9 mouse cellular contexts compared by ENCODE assay signal in genomic region chr10:114802161-114802651, GRCm38 (mm10). TPM values are rescaled to one million over a fixed set of nuclear protein-coding genes. Genes with fewer than 3 reads are reported as not detected.
A peak's percentile ranks its signal among the peaks of the same experiment; 100 is the strongest.
DNase-seq lines count a peak whose midpoint lies in the region; ATAC-seq and TF ChIP-seq lines count a peak whose summit lies in the region.
"Had no signal": no experiment of that assay in that cellular context is flagged by ENCODE, and none has a peak within 500 bp of the region (broad histone marks: within the 10 kb centered on the region; RNA-seq: fewer than 3 reads in every experiment).

Gene Trhde, minus strand, starts transcription at chr10:114802307.

- no peaks in the 10 kb centered on the region for H3K36me3 ChIP-seq in midbrain, embryonic 15.5 days (replicated peaks)

- no peak for TF ChIP-seq CTCF in cerebellum, adult 2 months (IDR thresholded peaks at IDR 0.05; ENCODE audit: borderline replicate concordance, insufficient read depth, low read depth, low read length)

- H3K4me3 ChIP-seq in cerebellum, adult 2 months (replicated peaks; ENCODE audit: insufficient read depth, low read depth, low read length): peak within 1 kb of the TSS; percentile 74
- H3K4me3 ChIP-seq in midbrain, embryonic 15.5 days: peak within 1 kb of the TSS; percentile 84

- H3K27me3 ChIP-seq in cerebellum, adult 2 months (ENCODE audit: control insufficient read depth, insufficient read depth, low read length): no peaks in the 10 kb centered on the region
- peaks cover 6% of the 10 kb centered on the region for H3K27me3 ChIP-seq in midbrain, embryonic 15.5 days (replicated peaks)

- no peaks in the 10 kb centered on the region for H3K4me1 ChIP-seq in cerebellum, adult 2 months (ENCODE audit: control insufficient read depth, insufficient read depth, low read length)
- peaks cover 26% of the 10 kb centered on the region for H3K4me1 ChIP-seq in midbrain, embryonic 15.5 days

- H3K27ac ChIP-seq in cerebellum, adult 2 months (ENCODE audit: insufficient read depth, low read length): peak within 1 kb of the TSS; percentile 92
- H3K27ac ChIP-seq in midbrain, embryonic 15.5 days: peak within 1 kb of the TSS; percentile 71

- DNase-seq in ES-CJ7 (ENCODE audit: low read depth, low spot score): peak; percentile 11
- DNase-seq in cerebellum, adult 2 months: peak; percentile 74 to 80
- DNase-seq in frontal cortex, postnatal 25 days (ENCODE audit: low spot score in 2 of 2): peak; percentile 22 to 29
- peak; percentile 34 to 66 for DNase-seq in left cerebral cortex, adult 18-20 months (ENCODE audit: low spot score in 2 of 2)
- DNase-seq in ovary, postnatal 10 days (ENCODE audit: low spot score): no peak
- DNase-seq in kidney, adult 8-10 months: no peak

- H3K9me3 ChIP-seq in midbrain, embryonic 15.5 days: no peaks in the 10 kb centered on the region

- WGBS in cerebellum, adult 2 months: under 1% methylated on average over 30 of the region's 30 CpGs
- WGBS in midbrain, embryonic 15.5 days: under 1% methylated on average over 30 of the region's 30 CpGs

- peak; percentile 66 for ATAC-seq in midbrain, embryonic 15.5 days (replicated peaks)
- ATAC-seq in megakaryocyte-erythroid progenitor cell, adult 5-6 weeks (replicated peaks; ENCODE audit: low FRiP score, low TSS enrichment, poor library complexity, severe bottlenecking): no peak

- TF ChIP-seq POLR2A in cerebellum, adult 2 months (IDR thresholded peaks at IDR 0.05; ENCODE audit: borderline replicate concordance, insufficient read depth, low read length): peak; percentile 33; the same call in 1 of the 2 replicates

- peak within 1 kb of the TSS; percentile 66 for H3K9ac ChIP-seq in midbrain, embryonic 15.5 days

- H3K4me2 ChIP-seq in midbrain, embryonic 15.5 days: peak within 1 kb of the TSS; percentile 75

RNA-seq across cellular contexts. Expression of gene Trhde, which starts in this region (rescaled TPM):
- polyA plus RNA-seq in cerebellum, adult 2 months (2012; rRNA removed): 16.9 and 18.9 TPM in 2 replicates
- total RNA-seq in left cerebral cortex, adult 18-20 months (2021): 10 to 100 TPM; 26.9 to 27.9 TPM
- 6.0 and 7.4 TPM in 2 replicates for polyA plus RNA-seq in midbrain, embryonic 15.5 days (2015; fragmentation: Nextera tagmentation; extraction: Ambion mirVana)
- not detected in 2 replicates for total RNA-seq in megakaryocyte-erythroid progenitor cell, adult 5-6 weeks (2014; fragmentation: Nextera tagmentation)
- total RNA-seq in megakaryocyte-erythroid progenitor cell, adult 5-6 weeks (2017): not detected in 2 replicates
- total RNA-seq: neutrophil, adult 5-6 weeks had no signal

Comparison
In these comparisons a context has a peak if more than half of its experiments do, and no peak if none do; other contexts are left out.
1. RNA of gene Trhde (total RNA-seq): 26.9 to 27.9 TPM in left cerebral cortex, adult 18-20 months; not detected in megakaryocyte-erythroid progenitor cell, adult 5-6 weeks; every median in the first group is over 10 times any median in the second.
2. DNase-seq: peak in ES-CJ7 (single experiment), cerebellum, adult 2 months (2 of 2), frontal cortex, postnatal 25 days (2 of 2) and left cerebral cortex, adult 18-20 months (2 of 2); none in ovary, postnatal 10 days (single experiment) and kidney, adult 8-10 months (0 of 2).